Mouse (Mus musculus) cortical plate, adult 2 months (tissue): ENCODE data around the gene Klk6. TPM values are rescaled to one million over a fixed set of nuclear protein-coding genes. Genes with fewer than 3 reads are reported as not detected.

Experiments used
- H3K27ac ChIP-seq: fragments of 200-500 bp; 2 replicates; pipeline ENCODE4 v1.5.1; 2012; ENCODE audit warnings: low read length, control low read depth, inconsistent platforms; ENCODE audit not compliant: insufficient read depth
- H3K4me1 ChIP-seq: fragments of 200-500 bp; 2 replicates; pipeline ENCODE4 v1.6.1; 2011; ENCODE audit warnings: low read length; ENCODE audit not compliant: control insufficient read depth, insufficient read depth
- H3K4me3 ChIP-seq: fragments of 200-500 bp; 2 replicates; pipeline ENCODE4 v1.5.1; 2011; ENCODE audit warnings: mild to moderate bottlenecking, low read length, control low read depth; ENCODE audit not compliant: insufficient read depth
- CTCF ChIP-seq: fragments of 200-500 bp; IDR thresholded peaks from 2 replicates; pipeline ENCODE4 v1.5.1; 2011; ENCODE audit warnings: mild to moderate bottlenecking, control low read depth, low read length; ENCODE audit not compliant: insufficient read depth; ENCODE audit errors: extremely low read depth
- POLR2A ChIP-seq: fragments of 200-500 bp; IDR thresholded peaks from 2 replicates; pipeline ENCODE4 v1.6.1; 2011; ENCODE audit warnings: mild to moderate bottlenecking, low read length, control low read depth; ENCODE audit not compliant: insufficient read depth; ENCODE audit errors: extremely low read depth
- polyA plus RNA-seq: library from polyadenylated mRNA; depleted of rRNA; stranded (reverse); fragments of >200 nt; gene quantifications from 2 replicates; pipeline ENCODE4 v1.2.3, GENCODE M21; 2012

Klk6 gene
- polyA plus RNA-seq, 1 experiment: 11.6 TPM

GRCm38 (mm10) chr7:43815211-43815610, 9.1 kb upstream of the Klk6 start:
- no peak overlapping the region for H3K4me3 ChIP-seq
- H3K27ac ChIP-seq: no peak overlapping the region
- no peaks in the 10 kb centered on the region for H3K4me1 ChIP-seq
- no peak for TF ChIP-seq POLR2A
- TF ChIP-seq CTCF: no peak

GRCm38 (mm10) chr7:43816746-43817145, 7.6 kb upstream of the Klk6 start:
- Histone ChIP-seq H3K4me3 (no peak overlapping the region), H3K27ac (no peak overlapping the region), H3K4me1 (no peaks in the 10 kb centered on the region)
- TF ChIP-seq CTCF: no peak

GRCm38 (mm10) chr7:43821581-43821980, 2.7 kb upstream of the Klk6 start:
- Histone ChIP-seq H3K27ac (no peak overlapping the region), H3K4me1 (no peaks in the 10 kb centered on the region), H3K4me3 (no peak overlapping the region)
- TF ChIP-seq POLR2A: no peak
- no peak for TF ChIP-seq CTCF

- no peak for TF ChIP-seq POLR2A
- no peak for TF ChIP-seq CTCF
These were observed 1.8 kb downstream of the Klk6 start for GRCm38 (mm10) chr7:43826056-43826455.

GRCm38 (mm10) chr7:43827706-43828105, 3.4 kb downstream of the Klk6 start:
- H3K27ac ChIP-seq: no peak overlapping the region
- H3K4me1 ChIP-seq: no peaks in the 10 kb centered on the region
- no peak for TF ChIP-seq POLR2A
- no peak for TF ChIP-seq CTCF
- no peak overlapping the region for H3K4me3 ChIP-seq

More at GRCm38 (mm10) chr7:43826056-43826455, 1.8 kb downstream of the Klk6 start:
- Histone ChIP-seq H3K4me1 (no peaks in the 10 kb centered on the region), H3K27ac (no peak overlapping the region), H3K4me3 (no peak overlapping the region)

GRCm38 (mm10) chr7:43829006-43829405, 4.7 kb downstream of the Klk6 start:
- TF ChIP-seq CTCF (no peak), POLR2A (no peak)
- Histone ChIP-seq H3K4me3 (no peak overlapping the region), H3K4me1 (no peaks in the 10 kb centered on the region), H3K27ac (no peak overlapping the region)

- TF ChIP-seq POLR2A (no peak), CTCF (no peak)
- H3K4me1 ChIP-seq: no peaks in the 10 kb centered on the region
- no peak within 1 kb of the TSS for H3K4me3 ChIP-seq
- no peak within 1 kb of the TSS for H3K27ac ChIP-seq
These were observed 17.4 kb downstream of the Klk6 start, which contains the start of gene Klk5 for GRCm38 (mm10) chr7:43841701-43842100. Klk5 (plus strand) TSS chr7:43841971.

- TF ChIP-seq POLR2A: no peak
- TF ChIP-seq CTCF: no peak
- no peak overlapping the region for H3K4me3 ChIP-seq
- H3K27ac ChIP-seq: no peak overlapping the region
- H3K4me1 ChIP-seq: no peaks in the 10 kb centered on the region
These were observed 19.5 kb downstream of the Klk6 start for GRCm38 (mm10) chr7:43843801-43844200.

GRCm38 (mm10) chr7:43851616-43852015, 27.3 kb downstream of the Klk6 start:
- Histone ChIP-seq H3K4me3 (no peak overlapping the region), H3K4me1 (no peaks in the 10 kb centered on the region), H3K27ac (no peak overlapping the region)
- TF ChIP-seq CTCF: no peak
- no peak for TF ChIP-seq POLR2A

- Histone ChIP-seq H3K4me3 (no peak overlapping the region), H3K27ac (no peak overlapping the region), H3K4me1 (no peaks in the 10 kb centered on the region)
- TF ChIP-seq CTCF (no peak), POLR2A (no peak)
These were observed 30.5 kb downstream of the Klk6 start for GRCm38 (mm10) chr7:43854642-43855380.
